Mouse (Mus musculus) forebrain, embryonic 10.5 days (tissue): ENCODE data around the gene Glp2r. TPM values are rescaled to one million over a fixed set of nuclear protein-coding genes. Genes with fewer than 3 reads are reported as not detected.

Source experiments
- DNase-seq: peaks from one replicate; pipeline ENCODE4 v3.0.0-alpha.2; 2017; ENCODE audit warnings: low spot score; ENCODE audit errors: extremely low spot score
- H3K27ac ChIP-seq: fragments of 300-500 bp; sonication (generic); 2 replicates; pipeline ENCODE4 v1.5.1; 2016; ENCODE audit warnings: mild to moderate bottlenecking
- H3K27me3 ChIP-seq: fragments of 300-500 bp; sonication (generic); 2 replicates; pipeline ENCODE4 v1.6.1; 2016; ENCODE audit warnings: mild to moderate bottlenecking; ENCODE audit not compliant: poor library complexity, severe bottlenecking
- H3K36me3 ChIP-seq: fragments of 300-500 bp; sonication (generic); replicated peaks from 2 replicates; pipeline ENCODE4 v1.6.1; 2016; ENCODE audit warnings: mild to moderate bottlenecking, moderate library complexity
- H3K4me1 ChIP-seq: fragments of 300-500 bp; sonication (generic); 2 replicates; pipeline ENCODE4 v1.6.1; 2016
- H3K4me3 ChIP-seq: fragments of 300-500 bp; sonication (generic); 2 replicates; pipeline ENCODE4 v1.5.1; 2016; ENCODE audit warnings: mild to moderate bottlenecking, moderate library complexity
- H3K9me3 ChIP-seq: fragments of 300-500 bp; sonication (generic); 2 replicates; pipeline ENCODE4 v1.6.1; 2016; ENCODE audit warnings: mild to moderate bottlenecking, moderate library complexity
- WGBS: fragments of 180-500 bp; shearing (Covaris S2); methylation state at CpG from one replicate; pipeline ENCODE4 v1.1.7; 2016; 5-methylcytosine and 5-hydroxymethylcytosine counted together
- polyA plus RNA-seq: library from polyadenylated mRNA; unstranded; fragments of >200 nt; fragmentation: Nextera tagmentation; extraction: Ambion mirVana; gene quantifications from 2 replicates; pipeline ENCODE4 v1.2.1, GENCODE M21; 2016

Glp2r gene
- polyA plus RNA-seq, 1 experiment from 2014 or later = not detected

- no peak for DNase-seq
- Histone ChIP-seq H3K36me3 (no peaks in the 10 kb centered on the region), H3K27me3 (no peaks in the 10 kb centered on the region; the same call in 1 of the 2 replicates), H3K4me3 (no peak overlapping the region), H3K27ac (no peak overlapping the region), H3K9me3 (no peaks in the 10 kb centered on the region), H3K4me1 (no peaks in the 10 kb centered on the region)
- WGBS = 77% methylated on average over 2 of the region's 2 CpGs
Observed at GRCm38 (mm10) chr11:67771691-67772090, 738 bp upstream of the Glp2r start.

GRCm38 (mm10) chr11:67757373-67758167, 13.4 kb downstream of the Glp2r start:
- Histone ChIP-seq H3K27ac (no peak overlapping the region), H3K36me3 (no peaks in the 10 kb centered on the region), H3K4me3 (no peak overlapping the region), H3K9me3 (no peaks in the 10 kb centered on the region), H3K4me1 (no peaks in the 10 kb centered on the region), H3K27me3 (no peaks in the 10 kb centered on the region)
- no peak for DNase-seq
- 75% methylated on average over 15 of the region's 15 CpGs for WGBS

DNA sequence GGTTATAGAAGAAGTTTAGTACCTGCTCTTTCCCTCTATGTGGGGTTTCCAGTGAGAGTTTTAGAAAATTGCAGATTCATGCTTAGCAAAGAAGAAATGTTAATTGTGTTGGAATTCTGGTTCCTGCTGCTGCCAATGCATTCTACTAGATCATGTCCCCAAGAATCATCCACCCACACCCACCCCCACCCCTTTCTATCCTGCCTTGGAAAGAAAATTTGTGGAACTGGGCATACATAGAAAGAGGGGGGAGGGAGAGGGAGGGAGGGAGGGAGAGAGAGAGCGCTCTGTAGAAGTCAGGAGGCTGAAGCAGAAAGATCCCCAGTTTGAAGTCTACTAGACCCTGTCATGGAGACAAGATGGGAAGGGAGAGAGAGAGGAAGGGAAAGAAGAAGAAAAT, 14.7 kb downstream of the Glp2r start:
- WGBS = 97% methylated on average over 1 of the region's 1 CpGs
- H3K9me3 ChIP-seq = no peaks in the 10 kb centered on the region

DNA sequence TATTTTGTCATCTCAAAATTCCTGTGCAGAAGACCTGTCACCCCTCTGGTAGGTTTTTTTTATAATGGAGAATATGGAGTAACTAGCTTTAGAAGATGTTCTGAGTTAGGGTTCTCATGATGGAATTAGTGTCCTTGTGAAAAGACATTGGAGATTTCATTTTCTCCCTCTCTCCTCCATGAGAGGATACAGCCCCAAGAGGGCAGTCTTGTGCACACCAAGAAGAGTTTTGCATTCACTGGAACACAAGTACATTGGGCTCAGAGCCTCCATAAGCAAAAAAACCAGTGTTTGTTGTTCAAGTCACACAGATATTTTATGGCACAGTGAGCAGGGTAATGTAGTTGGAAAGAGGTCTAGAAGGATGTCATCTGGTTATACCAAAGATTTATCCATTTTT, 29.4 kb downstream of the Glp2r start:
- Histone ChIP-seq H3K4me1 (no peaks in the 10 kb centered on the region), H3K27me3 (no peaks in the 10 kb centered on the region), H3K9me3 (no peaks in the 10 kb centered on the region), H3K27ac (no peak overlapping the region), H3K4me3 (no peak overlapping the region), H3K36me3 (no peaks in the 10 kb centered on the region)
- DNase-seq = no peak

More for the DNA sequence above, 14.7 kb downstream of the Glp2r start:
- H3K27ac ChIP-seq = no peak overlapping the region
- no peak for DNase-seq
- no peaks in the 10 kb centered on the region for H3K4me1 ChIP-seq
- H3K27me3 ChIP-seq = no peaks in the 10 kb centered on the region
- H3K4me3 ChIP-seq = no peak overlapping the region
- no peaks in the 10 kb centered on the region for H3K36me3 ChIP-seq

- Histone ChIP-seq H3K27ac (no peak overlapping the region), H3K9me3 (no peaks in the 10 kb centered on the region), H3K4me3 (no peak overlapping the region), H3K36me3 (no peaks in the 10 kb centered on the region), H3K27me3 (no peaks in the 10 kb centered on the region), H3K4me1 (no peaks in the 10 kb centered on the region)
- no peak for DNase-seq
- 89% methylated on average over 5 of the region's 5 CpGs for WGBS
Observed at GRCm38 (mm10) chr11:67738846-67739490, 32.0 kb downstream of the Glp2r start.

- H3K4me3 ChIP-seq = no peak overlapping the region
- no peaks in the 10 kb centered on the region for H3K4me1 ChIP-seq
- H3K27me3 ChIP-seq = no peaks in the 10 kb centered on the region
- H3K36me3 ChIP-seq = no peaks in the 10 kb centered on the region
- H3K9me3 ChIP-seq = no peaks in the 10 kb centered on the region
- 88% methylated on average over 6 of the region's 6 CpGs for WGBS
- no peak overlapping the region for H3K27ac ChIP-seq
- no peak for DNase-seq
Observed at GRCm38 (mm10) chr11:67738345-67738744, 32.6 kb downstream of the Glp2r start.

- Histone ChIP-seq H3K27me3 (no peaks in the 10 kb centered on the region), H3K36me3 (no peaks in the 10 kb centered on the region), H3K9me3 (no peaks in the 10 kb centered on the region), H3K27ac (no peak overlapping the region), H3K4me3 (no peak overlapping the region), H3K4me1 (no peaks in the 10 kb centered on the region)
- no peak for DNase-seq
- 85% methylated on average over 3 of the region's 3 CpGs for WGBS
Observed at GRCm38 (mm10) chr11:67734597-67734996, 36.4 kb downstream of the Glp2r start.

DNA sequence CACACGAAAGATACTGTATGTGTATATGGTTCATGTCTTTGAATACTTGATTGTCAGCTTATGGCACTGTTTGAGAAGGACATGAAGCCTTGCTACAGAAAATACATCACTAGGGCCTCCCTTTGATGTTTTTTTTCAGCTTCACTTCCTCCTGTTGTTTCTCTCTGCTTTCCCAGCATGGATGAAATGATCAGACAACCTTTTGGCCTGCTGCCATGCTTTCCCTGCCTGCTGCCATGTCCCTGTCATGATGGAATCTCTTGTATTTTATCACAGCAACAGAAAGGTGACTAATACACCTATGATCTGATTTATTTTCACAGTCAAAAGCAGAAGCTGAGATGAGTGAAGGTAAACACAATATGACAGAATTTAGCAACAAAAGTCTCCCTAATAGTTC, 37.2 kb downstream of the Glp2r start:
- Histone ChIP-seq H3K4me1 (no peaks in the 10 kb centered on the region), H3K27me3 (no peaks in the 10 kb centered on the region), H3K27ac (no peak overlapping the region), H3K36me3 (no peaks in the 10 kb centered on the region), H3K4me3 (no peak overlapping the region), H3K9me3 (no peaks in the 10 kb centered on the region)
- WGBS = 86% methylated on average over 1 of the region's 1 CpGs
- DNase-seq = no peak

DNA sequence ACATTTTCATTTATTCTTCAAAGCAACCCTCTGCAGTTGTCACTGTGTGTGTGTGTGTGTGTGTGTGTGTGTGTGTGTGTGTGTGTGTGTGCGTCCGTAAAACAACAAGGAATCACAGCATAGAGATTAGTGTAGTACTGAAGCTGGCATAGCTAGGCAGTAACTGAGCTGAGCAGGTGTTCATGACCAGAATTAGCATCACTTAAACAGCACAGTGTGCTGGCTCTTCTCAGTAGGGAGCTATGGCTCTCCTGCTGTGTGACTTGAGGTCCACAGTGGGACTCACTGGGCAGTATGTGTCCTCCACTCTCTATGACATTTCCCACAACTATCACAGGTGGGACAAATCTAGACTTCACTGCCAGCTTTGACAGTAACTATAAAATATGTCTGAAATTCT, 39.9 kb downstream of the Glp2r start:
- H3K9me3 ChIP-seq = no peaks in the 10 kb centered on the region
- DNase-seq = no peak
- WGBS = 100% methylated on average over 2 of the region's 2 CpGs
- no peak overlapping the region for H3K27ac ChIP-seq
- no peaks in the 10 kb centered on the region for H3K4me1 ChIP-seq
- H3K27me3 ChIP-seq = no peaks in the 10 kb centered on the region
- H3K36me3 ChIP-seq = no peaks in the 10 kb centered on the region
- H3K4me3 ChIP-seq = no peak overlapping the region

DNA sequence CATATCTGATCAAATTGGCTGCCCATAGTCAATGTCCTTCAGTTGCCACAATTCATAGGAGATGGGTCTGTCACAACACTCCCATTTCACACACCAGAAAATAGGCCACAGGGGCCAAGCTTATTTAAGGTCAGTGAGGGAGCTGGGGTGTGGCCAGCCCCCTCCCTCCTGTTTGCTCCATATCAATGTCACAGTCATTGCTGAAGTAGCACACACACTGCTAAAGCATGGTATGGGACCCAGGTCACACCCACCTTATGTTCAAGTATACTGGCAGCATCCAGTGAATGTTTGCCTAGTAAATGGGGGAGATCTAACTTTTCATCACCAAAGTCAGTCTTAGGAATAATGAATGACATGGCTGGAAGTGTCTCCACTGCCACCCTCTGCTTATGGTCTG, 42.2 kb downstream of the Glp2r start:
- Histone ChIP-seq H3K9me3 (no peaks in the 10 kb centered on the region), H3K36me3 (no peaks in the 10 kb centered on the region), H3K27ac (no peak overlapping the region), H3K27me3 (no peaks in the 10 kb centered on the region), H3K4me1 (no peaks in the 10 kb centered on the region), H3K4me3 (no peak overlapping the region)
- DNase-seq = no peak

- Histone ChIP-seq H3K4me3 (no peak overlapping the region), H3K27ac (no peak overlapping the region), H3K4me1 (no peaks in the 10 kb centered on the region), H3K27me3 (no peaks in the 10 kb centered on the region), H3K9me3 (no peaks in the 10 kb centered on the region), H3K36me3 (no peaks in the 10 kb centered on the region)
- no peak for DNase-seq
- WGBS = 85% methylated on average over 6 of the region's 6 CpGs
Observed at GRCm38 (mm10) chr11:67727095-67727494, 43.9 kb downstream of the Glp2r start.

GRCm38 (mm10) chr11:67723231-67724013, 47.5 kb downstream of the Glp2r start:
- Histone ChIP-seq H3K4me1 (no peaks in the 10 kb centered on the region), H3K27me3 (no peaks in the 10 kb centered on the region), H3K27ac (no peak overlapping the region), H3K4me3 (no peak overlapping the region), H3K9me3 (no peaks in the 10 kb centered on the region), H3K36me3 (no peaks in the 10 kb centered on the region)
- 80% methylated on average over 8 of the region's 8 CpGs for WGBS
- no peak for DNase-seq
